Mouse (Mus musculus) CD8-positive naive resting alpha-beta T cell, adult 2 months (primary cell): ENCODE measurements around the gene Crygc.
"Not testable (repeated sequence)": the region's sequence is repeated elsewhere in the genome, so short reads cannot be mapped to it uniquely, and the experiment has no call there.

Source experiments
- DNase-seq, 2 experiments: peaks; one replicate each; pipeline ENCODE4 v3.0.0; 2022; ENCODE audit warnings: low read depth in 2 of 2, low spot score in 2 of 2

The Crygc gene

GRCm38 (mm10) chr1:65063352-65063751 is 10.1 kb downstream of the Crygc start, which contains the start of gene Crygd:
TSS of gene Crygd (minus strand) at chr1:65063452.
- DNase-seq: no peak

GRCm38 (mm10) chr1:65052140-65052539 is 21.3 kb downstream of the Crygc start:
- DNase-seq: no peak

- DNase-seq: no peak
Measured at GRCm38 (mm10) chr1:65051696-65052095, 21.8 kb downstream of the Crygc start.

- not testable (repeated sequence) for DNase-seq
Measured at GRCm38 (mm10) chr1:65050952-65051351, 22.5 kb downstream of the Crygc start, which contains the start of gene Cryge. TSS of gene Cryge (minus strand) at chr1:65051149.

GRCm38 (mm10) chr1:65048781-65049180 is 24.7 kb downstream of the Crygc start:
- no peak for DNase-seq

- no peak for DNase-seq
Measured at GRCm38 (mm10) chr1:65046401-65047109, 26.9 kb downstream of the Crygc start.

GRCm38 (mm10) chr1:65043433-65043832 is 30.1 kb downstream of the Crygc start:
- no peak for DNase-seq

- no peak for DNase-seq
Measured at GRCm38 (mm10) chr1:65041837-65042236, 31.7 kb downstream of the Crygc start.

GRCm38 (mm10) chr1:65040806-65041205 is 32.7 kb downstream of the Crygc start:
- DNase-seq: no peak

GRCm38 (mm10) chr1:65039679-65040078 is 33.8 kb downstream of the Crygc start:
- no peak for DNase-seq

GRCm38 (mm10) chr1:65037542-65037941 is 35.9 kb downstream of the Crygc start:
- DNase-seq: no peak

GRCm38 (mm10) chr1:65035513-65035912 is 38.0 kb downstream of the Crygc start:
- no peak for DNase-seq

GRCm38 (mm10) chr1:65032641-65033040 is 40.8 kb downstream of the Crygc start, which contains the start of gene Akr1cl:
TSS of gene Akr1cl (minus strand) at chr1:65032759.
- DNase-seq: no peak

- no peak for DNase-seq
Measured at GRCm38 (mm10) chr1:65028206-65028605, 45.3 kb downstream of the Crygc start.
